Mouse (Mus musculus) hindbrain, embryonic 14.5 days (tissue): ENCODE measurements around the gene Fam102a. TPM values are rescaled to one million over a fixed set of nuclear protein-coding genes. Genes with fewer than 3 reads are reported as not detected.

Experiments
- polyA plus RNA-seq: library from polyadenylated mRNA; unstranded; fragments of >200 nt; fragmentation: Nextera tagmentation; extraction: Ambion mirVana; gene quantifications from 2 replicates; pipeline ENCODE4 v1.2.1, GENCODE M21; 2014

The Fam102a gene
- polyA plus RNA-seq, 1 experiment from 2014 or later = 7.8 TPM

Other genes with a start within 250 kb of the Fam102a start
- 26.4 and 29.6 TPM in 2 replicates for gene Golga2, start 247.9 kb upstream of the Fam102a start, polyA plus RNA-seq
- 192 and 221 TPM in 2 replicates for gene Swi5, start 247.3 kb upstream of the Fam102a start, polyA plus RNA-seq
- 47.5 and 49.1 TPM in 2 replicates for gene Ciz1, start 183.0 kb upstream of the Fam102a start, polyA plus RNA-seq
- gene Dnm1, start 182.0 kb upstream of the Fam102a start, polyA plus RNA-seq = 123 and 132 TPM in 2 replicates
- gene 1110008P14Rik, start 153.4 kb upstream of the Fam102a start, polyA plus RNA-seq = 170 and 175 TPM in 2 replicates
- gene Lcn2, start 147.1 kb upstream of the Fam102a start, polyA plus RNA-seq = 0.78 and 1.3 TPM in 2 replicates
- 58.1 and 58.9 TPM in 2 replicates for gene Ptges2, start 139.4 kb upstream of the Fam102a start, polyA plus RNA-seq
- gene Naif1, start 84.9 kb upstream of the Fam102a start, polyA plus RNA-seq = 5.3 TPM in 2 replicates
- gene Slc25a25, start 83.9 kb upstream of the Fam102a start, polyA plus RNA-seq = 39.2 and 42.9 TPM in 2 replicates
- gene Dpm2, start 35.5 kb downstream of the Fam102a start, polyA plus RNA-seq = 132 and 141 TPM in 2 replicates
- 11.6 and 12.6 TPM in 2 replicates for gene Pip5kl1, start 39.5 kb downstream of the Fam102a start, polyA plus RNA-seq
- gene 9430097D07Rik, start 40.4 kb downstream of the Fam102a start, polyA plus RNA-seq = 0.48 and 0.81 TPM in 2 replicates
- 32.3 and 36.8 TPM in 2 replicates for gene St6galnac4, start 51.8 kb downstream of the Fam102a start, polyA plus RNA-seq
- gene St6galnac6, start 64.4 kb downstream of the Fam102a start, polyA plus RNA-seq = 8.5 and 9.3 TPM in 2 replicates
- gene Ak1, start 86.4 kb downstream of the Fam102a start, polyA plus RNA-seq = 78.1 and 82.0 TPM in 2 replicates
- 28.1 and 30.5 TPM in 2 replicates for gene Eng, start 111.3 kb downstream of the Fam102a start, polyA plus RNA-seq
- gene Fpgs, start 168.8 kb downstream of the Fam102a start, polyA plus RNA-seq = 14.8 and 16.3 TPM in 2 replicates
- gene Cdk9, start 177.7 kb downstream of the Fam102a start, polyA plus RNA-seq = 59.7 and 61.6 TPM in 2 replicates
- 43.5 and 47.9 TPM in 2 replicates for gene Sh2d3c, start 185.7 kb downstream of the Fam102a start, polyA plus RNA-seq
- 3.8 and 4.5 TPM in 2 replicates for gene 6330409D20Rik, start 205.7 kb downstream of the Fam102a start, polyA plus RNA-seq
- gene Tor2a, start 221.9 kb downstream of the Fam102a start, polyA plus RNA-seq = 49.8 and 53.1 TPM in 2 replicates
- gene Ttc16, start 240.3 kb downstream of the Fam102a start, polyA plus RNA-seq = 0.52 and 0.74 TPM in 2 replicates
- 4.3 and 5.1 TPM in 2 replicates for gene Ptrh1, start 240.5 kb downstream of the Fam102a start, polyA plus RNA-seq
- 0.42 and 1.2 TPM in 2 replicates for gene Cfap157, start 249.1 kb downstream of the Fam102a start, polyA plus RNA-seq